Mouse (Mus musculus): ENCODE measurements around the gene Tle6.

- TF ChIP-seq HCFC1 (IDR thresholded peaks at IDR 0.05; ENCODE audit: borderline replicate concordance, insufficient read depth, low read length) = no peak
- no peak for TF ChIP-seq CHD2 (IDR thresholded peaks at IDR 0.05; ENCODE audit: low read depth, low read length)
- TF ChIP-seq ZNF384 (IDR thresholded peaks at IDR 0.05; ENCODE audit: low read depth, low read length) = no peak
- TF ChIP-seq ZC3H11A (IDR thresholded peaks at IDR 0.05; ENCODE audit: borderline replicate concordance, low read depth, low read length) = no peak
- no peak for TF ChIP-seq MAFK (IDR thresholded peaks at IDR 0.05; ENCODE audit: insufficient read depth, low read depth, low read length)
Observed at GRCm38 (mm10) chr10:81553807-81554755, 46.8 kb downstream of the Tle6 start.
